Mouse (Mus musculus): ENCODE results near the gene Nelfb.

Nelfb gene

DNA sequence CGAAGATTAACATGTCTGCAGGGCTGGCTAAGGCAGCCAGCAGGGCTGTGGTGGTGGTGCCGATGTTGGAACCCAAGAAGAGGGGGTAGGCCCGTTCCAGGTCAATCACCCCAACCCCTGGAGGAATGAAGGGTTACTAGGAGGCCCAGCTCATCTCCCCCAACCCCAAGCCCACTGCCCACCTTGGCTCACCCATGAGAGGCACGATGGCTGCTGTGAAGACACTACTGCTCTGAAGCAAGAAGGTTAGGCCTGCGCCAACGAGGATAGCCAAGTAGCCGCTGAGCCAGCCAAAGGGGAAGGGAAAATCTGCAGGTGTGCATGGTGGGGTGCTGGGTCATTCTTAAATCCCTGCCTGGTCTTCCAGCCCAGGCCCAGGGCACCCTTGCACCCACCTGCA, 19.3 kb upstream of the Nelfb start:
- DNase-seq (ENCODE audit: low spot score in 2 of 2), result no peak

DNA sequence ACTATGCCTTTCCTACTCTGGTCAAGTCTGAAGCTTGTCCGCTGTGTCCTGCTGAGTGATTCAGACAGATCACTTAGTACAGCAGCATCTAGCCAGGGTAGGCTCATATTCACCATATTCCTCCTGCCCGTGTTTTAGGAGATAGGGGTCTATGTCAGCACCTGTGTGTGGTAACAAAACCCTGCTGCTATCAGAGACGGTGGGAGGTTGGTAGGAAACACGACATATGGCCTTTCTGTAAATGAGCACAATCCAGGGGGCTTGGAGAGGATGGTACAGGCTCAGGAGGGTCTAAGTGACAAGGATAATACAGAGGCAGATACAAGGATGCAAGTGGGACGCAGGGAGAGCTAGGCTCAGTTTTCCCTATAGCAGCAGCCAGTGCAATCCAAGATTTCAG, 18.3 kb upstream of the Nelfb start:
- no peak for DNase-seq (ENCODE audit: low spot score in 2 of 2)

- DNase-seq (ENCODE audit: low spot score in 2 of 2), result no peak
These were observed 17.8 kb upstream of the Nelfb start for GRCm38 (mm10) chr2:25228995-25229530.

- peak; percentile 74 to 89 for DNase-seq (ENCODE audit: low spot score in 2 of 2)
These were observed 17.2 kb upstream of the Nelfb start for GRCm38 (mm10) chr2:25228431-25228889.

DNA sequence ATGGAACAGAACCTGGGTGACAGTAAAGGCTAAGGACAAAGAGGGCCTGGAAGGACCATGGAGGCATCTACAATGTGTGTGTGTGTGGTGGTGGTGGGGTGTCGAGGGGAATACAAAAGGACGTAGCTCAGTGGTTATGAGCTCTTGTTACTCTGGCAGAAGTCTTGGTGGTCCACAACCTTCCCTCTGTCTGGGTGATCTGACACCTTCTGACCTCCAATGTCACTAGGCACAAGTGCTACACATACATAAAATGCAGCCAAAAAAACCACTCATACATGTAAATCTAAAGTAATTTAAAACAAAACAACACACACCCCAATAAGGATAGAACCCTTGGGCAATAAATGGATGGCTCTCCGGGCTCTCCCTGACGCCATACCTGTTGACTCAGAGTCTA, 16.1 kb upstream of the Nelfb start:
- no peak for DNase-seq (ENCODE audit: low spot score in 2 of 2)

GRCm38 (mm10) chr2:25226864-25227263, 15.6 kb upstream of the Nelfb start:
- no peak for DNase-seq (ENCODE audit: low spot score in 2 of 2)

DNA sequence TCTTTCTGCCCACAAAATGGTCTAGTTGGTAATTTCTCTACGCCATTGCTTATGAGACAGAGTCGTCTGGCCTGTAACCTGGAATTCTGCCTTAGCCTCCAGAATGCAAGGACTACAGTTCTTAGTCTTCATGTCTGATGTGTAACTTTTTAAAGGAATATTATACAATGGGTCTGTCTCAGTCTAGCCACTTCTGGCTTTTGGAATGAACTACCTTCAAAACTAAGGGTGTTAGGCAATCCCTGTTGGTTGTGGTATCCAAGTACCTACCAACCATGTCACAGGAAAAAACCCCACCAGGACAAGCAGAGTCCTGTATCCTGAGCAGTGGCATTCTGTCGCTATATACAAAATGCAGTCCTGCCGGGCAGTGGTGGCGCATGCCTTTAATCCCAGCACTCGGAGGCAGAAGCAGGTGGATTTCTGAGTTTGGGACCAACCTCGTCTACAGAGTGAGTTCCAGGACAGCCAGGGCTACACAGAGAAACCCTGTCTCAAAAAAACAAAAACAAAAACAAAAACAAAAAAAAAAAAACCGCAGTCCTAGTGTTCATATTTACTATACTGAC, 14.6 kb upstream of the Nelfb start:
- DNase-seq (ENCODE audit: low spot score in 2 of 2), result no peak

DNA sequence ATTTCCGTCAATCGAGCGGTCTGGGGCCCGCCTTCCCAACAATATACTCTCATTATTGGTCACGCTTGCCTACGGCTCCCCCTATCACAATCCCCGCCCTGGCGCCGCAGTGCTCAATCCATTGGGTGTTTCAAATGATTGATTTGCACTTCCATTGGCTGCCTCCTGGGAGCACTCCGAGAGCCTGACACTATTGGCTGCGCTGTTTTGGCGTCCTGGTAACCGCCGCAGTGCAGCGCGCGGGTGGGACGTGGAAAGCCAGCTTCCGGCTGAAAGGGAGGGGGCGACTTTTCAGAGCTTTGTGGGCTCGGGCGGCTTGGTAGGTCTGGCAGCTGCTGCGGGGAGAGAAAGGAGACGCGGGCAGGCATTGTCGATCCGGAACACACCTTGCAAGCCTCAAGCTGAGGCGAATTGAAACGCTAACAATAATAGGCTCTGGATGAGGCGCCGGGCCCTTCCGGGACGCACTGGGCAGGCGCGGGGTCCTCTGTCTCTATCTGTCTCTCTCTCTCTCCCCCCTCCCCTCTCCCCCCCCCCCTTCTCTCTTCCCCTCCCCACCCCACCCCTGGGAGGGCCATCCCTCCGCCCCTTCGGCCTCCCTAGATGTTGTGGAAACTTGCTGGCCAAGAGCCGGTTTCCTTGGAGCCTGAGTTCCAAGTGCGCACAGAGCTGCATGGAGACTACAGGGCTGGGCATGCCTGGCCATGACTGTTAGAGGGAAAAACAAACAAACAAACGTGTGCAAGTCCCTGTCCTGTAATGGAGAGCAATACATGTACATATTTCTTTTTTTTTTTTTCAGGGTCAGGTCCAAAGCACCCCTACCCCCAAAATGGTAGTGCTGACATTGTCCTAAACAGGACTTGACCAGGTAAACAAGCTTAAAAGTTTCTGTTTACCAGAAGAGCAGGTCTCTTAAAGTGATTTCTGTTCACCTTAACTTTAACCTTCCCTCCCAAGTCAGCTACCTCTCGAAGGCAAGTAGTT, 13.8 kb upstream of the Nelfb start:
- DNase-seq (ENCODE audit: low spot score in 2 of 2), result peak; percentile 93 to 95

- no peak for DNase-seq (ENCODE audit: low spot score in 2 of 2)
These were observed 13.1 kb upstream of the Nelfb start, which contains the start of gene Tubb4b for GRCm38 (mm10) chr2:25224492-25224765. Tubb4b (minus strand) TSS chr2:25224702.

DNA sequence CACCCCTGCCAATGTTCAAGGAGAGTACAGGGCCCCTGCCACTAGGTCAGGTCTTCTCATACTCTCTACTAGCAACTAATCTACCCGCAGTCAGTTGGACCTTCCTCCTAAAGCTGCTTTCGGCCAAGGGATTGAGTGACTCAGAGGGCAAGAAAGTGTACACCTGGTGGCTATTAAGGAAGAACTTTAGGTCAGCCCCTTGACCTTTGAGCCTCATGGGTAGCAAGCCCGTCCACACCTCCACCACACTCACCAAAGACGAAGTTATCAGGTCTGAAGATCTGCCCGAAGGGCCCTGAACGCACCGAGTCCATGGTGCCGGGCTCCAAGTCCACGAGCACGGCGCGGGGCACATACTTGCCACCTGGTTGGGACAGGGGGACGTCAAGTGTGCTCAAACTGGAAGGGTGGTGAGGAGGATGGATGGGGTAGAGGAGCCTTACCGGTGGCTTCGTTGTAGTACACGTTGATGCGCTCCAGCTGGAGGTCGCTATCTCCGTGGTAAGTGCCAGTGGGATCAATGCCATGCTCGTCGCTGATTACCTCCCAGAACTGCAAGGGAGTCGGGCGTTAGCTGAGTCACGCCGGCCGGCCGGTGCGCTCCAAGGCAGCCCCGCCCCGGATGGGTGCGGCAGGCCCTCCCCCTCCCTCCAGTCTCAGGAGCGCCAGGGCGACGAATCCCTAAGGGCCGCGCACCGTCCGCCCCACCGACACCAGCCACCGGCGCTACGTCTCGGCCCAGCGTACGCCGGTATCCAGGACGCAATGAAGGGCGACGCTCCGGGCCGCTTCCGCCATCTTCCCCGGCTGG, 12.6 kb upstream of the Nelfb start:
- DNase-seq (ENCODE audit: low spot score in 2 of 2), result peak; percentile 83 to 86

GRCm38 (mm10) chr2:25221331-25221772, 10.1 kb upstream of the Nelfb start:
- no peak for DNase-seq (ENCODE audit: low spot score in 2 of 2)

GRCm38 (mm10) chr2:25218445-25218844, 7.2 kb upstream of the Nelfb start, which contains the start of gene Fam166a:
Fam166a (plus strand) TSS chr2:25218745.
- no peak for DNase-seq (ENCODE audit: low spot score in 2 of 2)

DNA sequence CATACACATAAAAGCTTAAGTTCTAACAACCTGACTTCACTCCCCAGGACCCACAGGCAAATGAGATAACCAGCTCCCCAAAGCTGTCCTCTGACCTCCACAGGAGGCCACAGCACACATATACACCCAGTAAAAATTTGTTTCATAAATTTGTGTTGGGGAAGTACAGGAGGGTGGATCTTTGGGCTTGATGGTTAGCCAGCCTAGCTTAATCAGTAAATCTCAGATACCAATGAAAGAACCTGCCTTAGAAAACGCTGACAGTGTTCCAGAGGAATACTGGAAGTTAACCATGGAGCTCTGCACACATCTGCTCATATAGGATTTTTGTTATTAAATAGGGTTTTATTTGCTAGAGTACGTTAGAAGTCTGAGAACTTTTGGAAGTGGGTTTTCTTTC, 6.4 kb upstream of the Nelfb start:
- no peak for DNase-seq (ENCODE audit: low spot score in 2 of 2)

- no peak for DNase-seq (ENCODE audit: low spot score in 2 of 2)
These were observed 3.2 kb upstream of the Nelfb start, which contains the start of gene Stpg3 for GRCm38 (mm10) chr2:25214444-25214843. Stpg3 (minus strand) TSS chr2:25214637.

GRCm38 (mm10) chr2:25213266-25213865, 2.1 kb upstream of the Nelfb start:
- DNase-seq (ENCODE audit: low spot score in 2 of 2), result no peak

DNA sequence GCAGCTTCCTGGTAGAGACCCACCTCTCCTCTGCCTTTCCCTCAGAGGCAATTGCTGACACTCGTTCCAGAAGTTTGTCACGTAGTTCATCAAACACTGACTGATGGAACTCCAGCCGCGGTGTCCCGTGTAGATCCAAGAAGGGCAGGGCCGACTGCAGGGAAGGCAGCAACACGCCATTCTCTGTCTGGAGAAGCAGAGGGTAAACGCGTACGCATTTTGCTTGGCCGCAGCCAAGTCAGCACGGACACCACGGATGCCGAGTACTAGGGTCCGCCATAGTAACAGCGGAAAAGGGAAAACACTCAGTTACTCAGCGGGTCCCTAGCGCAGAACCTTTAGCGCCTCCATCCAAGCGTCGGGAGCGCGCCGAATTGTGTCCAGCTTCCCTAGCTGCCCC, 603 bp downstream of the Nelfb start:
- no peak for DNase-seq (ENCODE audit: low spot score in 2 of 2)

GRCm38 (mm10) chr2:25207593-25207992, 3.7 kb downstream of the Nelfb start:
- DNase-seq (ENCODE audit: low spot score in 2 of 2), result no peak

DNA sequence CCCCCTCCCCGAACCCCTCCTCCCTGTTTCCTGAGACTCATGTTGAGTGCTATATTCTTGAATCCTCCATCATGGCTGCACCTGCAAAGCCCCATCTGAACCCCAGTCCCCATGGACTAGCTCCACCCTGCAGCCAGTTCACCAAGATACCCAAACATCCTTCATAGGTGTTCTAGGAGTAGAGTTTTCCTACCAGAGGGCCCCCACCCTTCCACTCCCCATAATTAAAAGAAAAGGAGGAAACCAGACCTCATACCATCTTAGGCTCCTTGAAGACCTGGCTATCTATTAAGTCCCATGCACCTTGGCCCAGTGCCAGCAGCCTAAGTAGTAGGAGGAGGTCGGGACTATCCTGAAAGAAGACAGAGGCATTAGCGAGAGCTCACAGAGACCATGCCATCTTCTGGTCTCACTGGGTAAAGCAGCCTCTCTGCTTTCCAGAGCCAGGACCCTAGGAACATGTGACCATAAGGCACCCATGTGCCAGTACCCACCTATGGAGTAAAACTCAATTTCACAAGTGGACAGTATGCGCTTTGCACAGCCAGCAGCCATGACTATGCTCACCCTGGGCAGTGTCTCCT, 7.6 kb downstream of the Nelfb start:
- DNase-seq (ENCODE audit: low spot score in 2 of 2), result peak in 1 of 2 experiments; percentile 21

GRCm38 (mm10) chr2:25200631-25201030, 10.7 kb downstream of the Nelfb start:
- DNase-seq (ENCODE audit: low spot score in 2 of 2), result no peak

GRCm38 (mm10) chr2:25197946-25198345, 13.3 kb downstream of the Nelfb start:
- DNase-seq (ENCODE audit: low spot score in 2 of 2), result no peak

DNA sequence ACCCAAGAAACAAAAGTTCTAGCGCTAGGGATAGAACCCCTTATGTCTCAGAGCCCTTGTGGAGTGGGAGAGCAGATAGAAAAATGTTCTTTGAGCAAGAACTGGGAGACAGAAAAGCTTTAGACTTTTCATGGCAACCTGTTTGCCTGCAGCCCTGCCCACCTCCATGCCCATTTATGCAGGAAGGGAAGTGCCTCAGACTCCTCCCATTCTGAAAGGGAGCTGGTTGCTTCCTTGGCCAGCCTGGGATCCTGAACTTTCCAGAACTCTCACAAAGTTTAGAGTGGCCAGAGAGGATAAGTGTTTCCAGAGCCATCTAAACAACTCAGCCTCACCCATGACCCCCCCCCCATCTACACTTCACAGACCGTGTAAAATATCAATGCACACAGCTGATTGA, 14.1 kb downstream of the Nelfb start:
- DNase-seq (ENCODE audit: low spot score in 2 of 2), result no peak

Data from spleen, postnatal 14 days (tissue).